Mouse (Mus musculus): Measurements from ENCODE around the gene Fcgrt. TPM values are rescaled to one million over a fixed set of nuclear protein-coding genes. Genes with fewer than 3 reads are reported as not detected.
A peak's percentile ranks its signal among the peaks of the same experiment; 100 is the strongest.
"Not testable (repeated sequence)": the region's sequence is repeated elsewhere in the genome, so short reads cannot be mapped to it uniquely, and the experiment has no call there.

Fcgrt gene
- polyA plus RNA-seq, 1 experiment from 2014 or later, result 21.8 TPM

DNA sequence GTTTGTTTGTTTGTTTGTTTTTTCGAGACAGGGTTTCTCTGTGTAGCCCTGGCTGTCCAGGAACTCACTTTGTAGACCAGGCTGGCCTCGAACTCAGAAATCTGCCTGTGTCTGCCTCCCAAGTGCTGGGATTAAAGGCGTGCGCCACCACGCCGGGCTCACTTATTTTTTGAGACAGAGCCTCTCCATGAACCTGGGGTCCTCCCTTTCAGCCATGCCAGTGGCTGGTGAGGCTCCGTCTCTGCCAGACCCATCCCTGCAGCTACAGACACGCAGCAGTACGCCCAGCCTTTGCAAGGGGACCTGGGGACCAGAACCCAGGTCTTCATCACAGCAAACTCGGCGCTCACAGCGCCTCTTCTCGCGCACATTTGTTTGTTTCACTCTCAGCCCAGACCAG is 7.7 kb downstream of the Fcgrt start:
- H3K9ac ChIP-seq (replicated peaks; ENCODE audit: low read length); H3K27me3 ChIP-seq (ENCODE audit: control insufficient read depth, insufficient read depth, low read length); H3K27ac ChIP-seq (replicated peaks; ENCODE audit: low read depth, low read length); DNase-seq; H3K36me3 ChIP-seq (ENCODE audit: control insufficient read depth, insufficient read depth, low read length); H3K4me1 ChIP-seq (ENCODE audit: control insufficient read depth, insufficient read depth, low read length); H3K4me3 ChIP-seq (replicated peaks; ENCODE audit: low read depth, low read length); H3K9me3 ChIP-seq (ENCODE audit: control insufficient read depth, low read length); ATAC-seq (ENCODE audit: low FRiP score, low TSS enrichment); H3K4me2 ChIP-seq (ENCODE audit: low read length): not testable (repeated sequence)
- 89% methylated on average over 14 of the region's 14 CpGs for WGBS

DNA sequence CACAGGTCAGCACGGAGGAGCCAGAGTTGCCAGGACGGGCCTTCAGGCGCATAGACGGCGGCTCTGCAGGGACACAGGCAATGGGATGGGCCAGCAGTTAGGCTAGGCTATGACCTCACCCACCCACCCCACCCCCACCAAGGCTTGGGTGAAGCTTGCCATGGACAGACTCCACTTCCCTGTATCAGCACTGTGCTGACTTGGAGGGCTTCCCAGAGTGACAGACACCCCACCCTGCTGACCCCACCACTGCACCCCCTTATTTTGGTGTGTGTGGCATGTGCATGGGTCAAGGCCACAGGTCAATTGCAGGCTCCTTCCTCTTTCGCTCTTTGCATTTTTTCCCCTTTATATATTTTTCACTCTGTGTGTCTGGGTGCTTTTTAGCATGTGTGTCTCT is 8.3 kb downstream of the Fcgrt start:
- H3K9me3 ChIP-seq (ENCODE audit: control insufficient read depth, low read length), result no peaks in the 10 kb centered on the region
- DNase-seq, result no peak
- 84% methylated on average over 6 of the region's 6 CpGs for WGBS
- H3K9ac ChIP-seq (replicated peaks; ENCODE audit: low read length), result no peak overlapping the region
- no peak overlapping the region for H3K27ac ChIP-seq (replicated peaks; ENCODE audit: low read depth, low read length)
- no peaks in the 10 kb centered on the region for H3K27me3 ChIP-seq (ENCODE audit: control insufficient read depth, insufficient read depth, low read length)
- no peak overlapping the region for H3K4me2 ChIP-seq (ENCODE audit: low read length)
- 0 out of 2 replicates have a peak, but pooled peaks cover 3% of the 10 kb centered on the region for H3K4me1 ChIP-seq (ENCODE audit: control insufficient read depth, insufficient read depth, low read length)
- no peak for ATAC-seq (ENCODE audit: low FRiP score, low TSS enrichment)
- H3K4me3 ChIP-seq (replicated peaks; ENCODE audit: low read depth, low read length), result no peak overlapping the region
- no peaks in the 10 kb centered on the region for H3K36me3 ChIP-seq (ENCODE audit: control insufficient read depth, insufficient read depth, low read length)

DNA sequence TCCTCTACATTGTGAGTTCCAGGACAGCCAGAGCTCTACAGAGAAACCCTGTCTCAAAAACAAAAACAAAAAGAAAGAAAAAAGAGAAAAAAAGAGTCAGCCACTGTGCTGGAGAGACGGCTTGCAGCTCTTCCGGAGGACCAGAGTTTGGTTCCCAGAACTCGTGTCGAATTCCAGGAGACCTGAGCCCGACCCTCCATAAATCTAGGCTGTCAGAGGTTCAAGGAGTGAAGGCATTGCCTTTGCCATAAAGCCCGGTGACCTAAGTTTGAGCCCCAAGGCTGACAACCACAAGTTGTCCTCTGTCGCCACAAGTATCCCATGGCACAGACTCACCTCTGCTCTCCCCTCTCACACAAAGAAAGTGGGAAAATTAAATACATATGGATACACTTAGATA is 9.5 kb downstream of the Fcgrt start:
- ATAC-seq (ENCODE audit: low FRiP score, low TSS enrichment) (no peak), DNase-seq (no peak)
- WGBS, result 81% methylated on average over 7 of the region's 7 CpGs
- H3K27me3 ChIP-seq (ENCODE audit: control insufficient read depth, insufficient read depth, low read length), result no peaks in the 10 kb centered on the region
- H3K36me3 ChIP-seq (ENCODE audit: control insufficient read depth, insufficient read depth, low read length), result no peaks in the 10 kb centered on the region
- no peaks in the 10 kb centered on the region for H3K9me3 ChIP-seq (ENCODE audit: control insufficient read depth, low read length)
- H3K27ac ChIP-seq (replicated peaks; ENCODE audit: low read depth, low read length), result no peak overlapping the region
- H3K9ac ChIP-seq (replicated peaks; ENCODE audit: low read length), result no peak overlapping the region
- H3K4me3 ChIP-seq (replicated peaks; ENCODE audit: low read depth, low read length), result no peak overlapping the region
- H3K4me1 ChIP-seq (ENCODE audit: control insufficient read depth, insufficient read depth, low read length), result 0 out of 2 replicates have a peak, but pooled peaks cover 3% of the 10 kb centered on the region
- no peak overlapping the region for H3K4me2 ChIP-seq (ENCODE audit: low read length)

- no peak overlapping the region for H3K4me3 ChIP-seq (replicated peaks; ENCODE audit: low read depth, low read length)
- 0 out of 2 replicates have a peak, but pooled peaks cover 3% of the 10 kb centered on the region for H3K4me1 ChIP-seq (ENCODE audit: control insufficient read depth, insufficient read depth, low read length)
- no peaks in the 10 kb centered on the region for H3K9me3 ChIP-seq (ENCODE audit: control insufficient read depth, low read length)
- no peaks in the 10 kb centered on the region for H3K36me3 ChIP-seq (ENCODE audit: control insufficient read depth, insufficient read depth, low read length)
- DNase-seq, result no peak
- no peak for ATAC-seq (ENCODE audit: low FRiP score, low TSS enrichment)
- no peak overlapping the region for H3K27ac ChIP-seq (replicated peaks; ENCODE audit: low read depth, low read length)
- no peak overlapping the region for H3K4me2 ChIP-seq (ENCODE audit: low read length)
- WGBS, result 35% methylated on average over 18 of the region's 18 CpGs
- no peaks in the 10 kb centered on the region for H3K27me3 ChIP-seq (ENCODE audit: control insufficient read depth, insufficient read depth, low read length)
- H3K9ac ChIP-seq (replicated peaks; ENCODE audit: low read length), result no peak overlapping the region
These were observed 10.1 kb downstream of the Fcgrt start for GRCm38 (mm10) chr7:45093516-45093905.

DNA sequence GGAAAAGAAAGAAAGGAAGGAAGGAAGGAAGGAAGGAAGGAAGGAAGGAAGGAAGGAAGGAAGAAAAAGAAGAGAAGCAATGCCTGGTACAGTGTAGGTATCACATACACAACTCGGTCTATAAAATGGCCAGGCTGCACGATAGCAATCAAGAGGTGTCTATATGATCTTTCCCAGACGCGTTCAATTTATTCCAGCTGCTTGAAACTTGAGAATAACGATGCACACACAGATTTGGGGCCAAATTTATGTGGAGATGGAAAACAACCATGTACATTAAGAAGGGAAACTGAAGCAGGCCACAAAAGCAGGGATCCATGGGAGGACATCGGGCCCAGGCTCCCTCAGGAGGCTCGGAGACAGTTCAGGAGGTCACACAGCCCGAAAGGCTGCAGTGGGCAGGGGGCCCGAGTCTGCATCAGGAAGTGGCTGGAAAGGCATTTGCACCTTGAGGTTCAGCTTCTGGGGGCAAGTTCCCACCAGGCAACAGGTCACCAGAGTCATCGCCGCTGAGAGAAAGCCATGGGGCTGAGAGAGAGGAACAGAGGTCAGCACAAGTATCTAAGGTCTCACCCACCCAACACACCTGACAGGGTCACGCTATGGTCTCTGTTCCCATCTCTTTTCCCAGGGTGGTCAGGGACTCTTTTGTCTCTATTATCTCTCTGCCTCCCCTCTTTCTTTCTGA is 10.7 kb downstream of the Fcgrt start:
- H3K4me3 ChIP-seq (replicated peaks; ENCODE audit: low read depth, low read length), result no peak overlapping the region
- WGBS, result 70% methylated on average over 12 of the region's 12 CpGs
- ATAC-seq (ENCODE audit: low FRiP score, low TSS enrichment) (no peak), DNase-seq (no peak)
- no peak overlapping the region for H3K4me2 ChIP-seq (ENCODE audit: low read length)
- no peaks in the 10 kb centered on the region for H3K27me3 ChIP-seq (ENCODE audit: control insufficient read depth, insufficient read depth, low read length)
- H3K9ac ChIP-seq (replicated peaks; ENCODE audit: low read length), result no peak overlapping the region
- no peaks in the 10 kb centered on the region for H3K9me3 ChIP-seq (ENCODE audit: control insufficient read depth, low read length)
- no peaks in the 10 kb centered on the region for H3K36me3 ChIP-seq (ENCODE audit: control insufficient read depth, insufficient read depth, low read length)
- no peak overlapping the region for H3K27ac ChIP-seq (replicated peaks; ENCODE audit: low read depth, low read length)
- H3K4me1 ChIP-seq (ENCODE audit: control insufficient read depth, insufficient read depth, low read length), result 0 out of 2 replicates have a peak, but pooled peaks cover 3% of the 10 kb centered on the region

DNA sequence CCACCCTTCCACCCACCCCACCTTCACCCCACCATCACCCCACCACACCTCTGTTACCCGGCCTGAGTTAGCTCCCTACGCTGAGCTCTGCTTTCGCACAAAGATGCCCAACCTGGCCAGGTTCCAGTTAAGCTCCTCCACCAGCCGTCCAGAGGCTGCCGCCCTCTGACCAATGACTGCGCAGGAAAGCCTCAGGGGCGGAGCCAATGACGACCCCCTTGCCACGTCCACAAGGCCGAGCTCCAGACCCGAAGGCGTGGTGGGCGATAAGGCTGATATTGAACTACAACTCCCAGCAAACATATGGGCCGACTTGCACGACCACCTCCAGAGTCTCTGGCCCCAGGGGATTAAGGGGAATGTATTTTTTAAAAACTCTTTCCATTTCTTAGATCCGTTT is 11.6 kb downstream of the Fcgrt start, which contains the start of gene Rcn3:
Rcn3 (minus strand) TSS at position 174 of the 400 bp plus-strand sequence.
- Histone ChIP-seq H3K4me2 (ENCODE audit: low read length) (peak within 1 kb of the TSS; percentile 64), H3K4me1 (ENCODE audit: control insufficient read depth, insufficient read depth, low read length) (0 out of 2 replicates have a peak, but pooled peaks cover 3% of the 10 kb centered on the region), H3K27ac (replicated peaks; ENCODE audit: low read depth, low read length) (no peak within 1 kb of the TSS), H3K4me3 (replicated peaks; ENCODE audit: low read depth, low read length) (peak within 1 kb of the TSS; percentile 39), H3K36me3 (ENCODE audit: control insufficient read depth, insufficient read depth, low read length) (no peaks in the 10 kb centered on the region), H3K27me3 (ENCODE audit: control insufficient read depth, insufficient read depth, low read length) (no peaks in the 10 kb centered on the region), H3K9me3 (ENCODE audit: control insufficient read depth, low read length) (no peaks in the 10 kb centered on the region), H3K9ac (replicated peaks; ENCODE audit: low read length) (peak within 1 kb of the TSS; percentile 45)
- ATAC-seq (ENCODE audit: low FRiP score, low TSS enrichment) (peak; percentile 93), DNase-seq (peak; percentile 92)
- WGBS, result under 1% methylated on average over 16 of the region's 16 CpGs

DNA sequence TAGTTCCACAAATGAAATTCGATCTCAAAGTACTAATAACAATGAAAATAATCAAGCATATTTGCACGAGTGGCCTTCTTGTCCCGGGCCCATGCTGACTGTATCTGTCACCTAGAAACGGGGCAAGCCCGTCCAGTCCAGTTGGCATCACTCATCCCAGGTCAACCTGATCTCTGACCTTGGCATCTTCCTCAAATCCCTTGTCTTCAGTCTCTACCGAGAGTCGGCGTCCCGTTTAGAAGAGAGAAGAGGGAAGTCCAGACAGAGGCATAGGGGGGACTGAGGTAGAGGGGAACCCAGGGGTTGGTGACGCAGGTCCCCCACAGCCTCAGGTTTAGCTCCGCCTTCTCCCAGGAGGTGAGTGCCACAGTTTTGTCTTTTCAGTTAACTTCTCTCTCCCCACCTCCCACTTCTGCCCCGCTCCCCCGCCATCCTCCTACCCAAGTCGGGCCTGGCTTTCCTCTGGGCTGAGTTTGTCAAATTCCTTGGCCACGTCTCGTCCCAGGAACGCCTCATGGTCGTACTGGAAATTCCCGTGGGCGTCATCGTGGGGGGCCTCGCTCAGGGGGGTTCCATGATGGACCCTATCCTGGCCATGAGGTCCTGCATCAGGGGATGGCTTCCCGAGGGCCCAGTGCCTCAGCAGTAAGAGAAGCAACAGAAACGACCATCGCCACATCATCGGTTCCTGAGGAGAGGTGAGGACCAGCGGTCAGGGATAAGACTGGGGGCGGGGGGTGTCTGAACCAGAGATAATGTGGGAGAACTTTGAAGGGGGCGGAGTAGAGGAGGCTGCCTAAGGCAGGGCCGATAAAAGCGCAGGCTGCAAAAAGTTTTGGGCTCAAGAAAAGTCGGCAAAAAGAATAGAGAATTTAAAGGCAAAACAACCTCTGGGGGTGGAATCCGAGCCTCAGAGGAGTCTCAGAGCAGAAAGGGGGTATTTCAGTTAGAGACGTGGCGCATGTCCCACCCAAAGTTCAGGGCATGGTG is 12.4 kb downstream of the Fcgrt start:
- Histone ChIP-seq H3K4me1 (ENCODE audit: control insufficient read depth, insufficient read depth, low read length) (0 out of 2 replicates have a peak, but pooled peaks cover 3% of the 10 kb centered on the region), H3K36me3 (ENCODE audit: control insufficient read depth, insufficient read depth, low read length) (peaks cover 4% of the 10 kb centered on the region), H3K4me2 (ENCODE audit: low read length) (peak overlapping the region; percentile 64), H3K9me3 (ENCODE audit: control insufficient read depth, low read length) (no peaks in the 10 kb centered on the region), H3K27ac (replicated peaks; ENCODE audit: low read depth, low read length) (no peak overlapping the region), H3K9ac (replicated peaks; ENCODE audit: low read length) (peak overlapping the region; percentile 45), H3K4me3 (replicated peaks; ENCODE audit: low read depth, low read length) (peak overlapping the region; percentile 39), H3K27me3 (ENCODE audit: control insufficient read depth, insufficient read depth, low read length) (no peaks in the 10 kb centered on the region)
- ATAC-seq (ENCODE audit: low FRiP score, low TSS enrichment) (0 out of 2 replicates have a peak, but pooled peaks have one; percentile 14), DNase-seq (peak; percentile 19)
- 17% methylated on average over 35 of the region's 35 CpGs for WGBS

- ATAC-seq (ENCODE audit: low FRiP score, low TSS enrichment) (no peak), DNase-seq (no peak)
- peaks cover 7% of the 10 kb centered on the region for H3K36me3 ChIP-seq (ENCODE audit: control insufficient read depth, insufficient read depth, low read length)
- no peaks in the 10 kb centered on the region for H3K9me3 ChIP-seq (ENCODE audit: control insufficient read depth, low read length)
- H3K4me1 ChIP-seq (ENCODE audit: control insufficient read depth, insufficient read depth, low read length), result 0 out of 2 replicates have a peak, but pooled peaks cover 3% of the 10 kb centered on the region
- H3K4me2 ChIP-seq (ENCODE audit: low read length), result no peak overlapping the region
- no peaks in the 10 kb centered on the region for H3K27me3 ChIP-seq (ENCODE audit: control insufficient read depth, insufficient read depth, low read length)
- H3K27ac ChIP-seq (replicated peaks; ENCODE audit: low read depth, low read length), result no peak overlapping the region
- H3K9ac ChIP-seq (replicated peaks; ENCODE audit: low read length), result no peak overlapping the region; the same call in 1 of the 2 replicates
- H3K4me3 ChIP-seq (replicated peaks; ENCODE audit: low read depth, low read length), result no peak overlapping the region
- 83% methylated on average over 13 of the region's 13 CpGs for WGBS
These were observed 13.2 kb downstream of the Fcgrt start for GRCm38 (mm10) chr7:45090251-45090977.
